Mouse (Mus musculus): ENCODE data around the gene Olfr1196.
"Not testable (repeated sequence)": the region's sequence is repeated elsewhere in the genome, so short reads cannot be mapped to it uniquely, and the experiment has no call there.

Olfr1196 gene

GRCm38 (mm10) chr2:88704497-88704896, at the start of gene Olfr1196:
Olfr1196 (minus strand) TSS chr2:88704597.
- in situ Hi-C loops (cut with MboI): no loop called here

- in situ Hi-C loops (cut with MboI): no loop called here
Measured at GRCm38 (mm10) chr2:88751270-88751669, 46.9 kb upstream of the Olfr1196 start, which contains the start of gene Olfr1198. Olfr1198 (minus strand) TSS chr2:88751370.

- in situ Hi-C loops (cut with MboI): no loop called here
Measured at GRCm38 (mm10) chr2:88743379-88743778, 39.0 kb upstream of the Olfr1196 start.

GRCm38 (mm10) chr2:88732266-88732665, 27.9 kb upstream of the Olfr1196 start, which contains the start of gene Olfr1197:
Olfr1197 (minus strand) TSS chr2:88732366.
- in situ Hi-C loops (cut with MboI): no loop called here

- in situ Hi-C loops (cut with MboI): no loop called here
Measured at GRCm38 (mm10) chr2:88689087-88689486, 15.3 kb downstream of the Olfr1196 start, which contains the start of gene Olfr1195. Olfr1195 (minus strand) TSS chr2:88689187.

- in situ Hi-C loops (cut with MboI): not testable (repeated sequence)
Measured at GRCm38 (mm10) chr2:88675328-88675727, 29.1 kb downstream of the Olfr1196 start, which contains the start of gene Olfr1193. Olfr1193 (plus strand) TSS chr2:88675628.

- in situ Hi-C loops (cut with MboI): no loop called here
Measured at GRCm38 (mm10) chr2:88648209-88648608, 56.2 kb downstream of the Olfr1196 start, which contains the start of gene Olfr1192-ps1. Olfr1192-ps1 (plus strand) TSS chr2:88648509.
